10 mouse cellular contexts compared by ENCODE assay signal in the genomic region with DNA sequence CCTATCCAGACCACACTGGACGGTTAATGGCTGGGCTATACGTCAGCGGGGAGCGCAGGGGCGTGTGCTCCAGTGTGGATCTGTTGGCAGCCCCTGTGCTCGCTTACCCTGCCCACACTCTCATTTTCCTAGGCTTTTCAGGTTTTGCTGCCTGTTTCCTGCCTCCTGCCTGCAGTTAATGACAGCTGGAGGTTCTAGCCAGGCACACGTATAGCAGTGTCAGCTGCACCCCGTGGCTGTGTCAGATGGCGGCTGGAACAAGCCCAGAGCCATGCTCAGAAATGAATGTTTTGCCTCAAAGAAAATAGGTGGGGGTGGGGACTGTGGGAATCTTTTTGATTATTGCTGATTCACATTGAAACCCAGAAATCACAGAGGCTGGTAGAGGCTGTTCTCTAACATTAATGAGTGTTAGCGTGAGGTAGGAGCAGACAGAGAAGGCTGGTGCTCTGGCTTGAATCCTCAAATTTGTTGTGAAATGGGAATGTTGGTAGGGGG.
DNase-seq lines count a peak whose midpoint lies in the region; ATAC-seq lines count a peak whose summit lies in the region.
"Had no signal": no experiment of that assay in that cellular context is flagged by ENCODE, and none has a peak within 500 bp of the region (broad histone marks: within the 10 kb centered on the region; RNA-seq: fewer than 3 reads in every experiment).

No protein-coding gene starts in this region.

- H3K9ac ChIP-seq in embryonic facial prominence, embryonic 12.5 days: no peak overlapping the region
- H3K9ac ChIP-seq in kidney, embryonic 16.5 days (replicated peaks; ENCODE audit: low read length): no peak overlapping the region
- H3K9ac ChIP-seq: liver, embryonic 14.5 days had no signal

- DNase-seq in embryonic facial prominence, embryonic 10.5 days (ENCODE audit: low spot score): no peak
- peak; percentile 32 for DNase-seq in right cerebral cortex, adult 18-20 months
- no peak for DNase-seq in right cerebral cortex, postnatal 36 days (ENCODE audit: low spot score in 2 of 2)
- DNase-seq in layer of hippocampus, adult 8-10 months (ENCODE audit: low spot score in 2 of 2): peak; percentile 60 to 70
- DNase-seq in telencephalon, adult 2 months (ENCODE audit: low read depth, low spot score): peak; percentile 39
- no peak for DNase-seq in urinary bladder, postnatal 25 days (ENCODE audit: low spot score)
- DNase-seq: kidney, adult 18-20 months had no signal

- H3K27ac ChIP-seq in embryonic facial prominence, embryonic 12.5 days: peak overlapping the region; percentile 54
- H3K27ac ChIP-seq in embryonic facial prominence, embryonic 10.5 days (replicated peaks): no peak overlapping the region
- H3K27ac ChIP-seq in kidney, embryonic 16.5 days (ENCODE audit: low read length): no peak overlapping the region
- H3K27ac ChIP-seq: liver, embryonic 14.5 days had no signal

- ATAC-seq in embryonic facial prominence, embryonic 12.5 days (ENCODE audit: insufficient number of reproducible peaks, insufficient read depth, low FRiP score, low TSS enrichment): no peak; the same call in 1 of the 2 replicates
- ATAC-seq in kidney, embryonic 16.5 days (ENCODE audit: low FRiP score, low TSS enrichment): no peak

- no peak overlapping the region for H3K4me2 ChIP-seq in embryonic facial prominence, embryonic 12.5 days (replicated peaks)
- no peak overlapping the region for H3K4me2 ChIP-seq in kidney, embryonic 16.5 days (replicated peaks; ENCODE audit: low read depth, low read length)

- no peaks in the 10 kb centered on the region for H3K27me3 ChIP-seq in embryonic facial prominence, embryonic 12.5 days
- no peaks in the 10 kb centered on the region for H3K27me3 ChIP-seq in embryonic facial prominence, embryonic 10.5 days (replicated peaks; ENCODE audit: low read depth, poor library complexity, severe bottlenecking)
- no peaks in the 10 kb centered on the region for H3K27me3 ChIP-seq in kidney, embryonic 16.5 days (ENCODE audit: insufficient read depth, low read length)

- no peak overlapping the region for H3K4me3 ChIP-seq in embryonic facial prominence, embryonic 12.5 days
- H3K4me3 ChIP-seq in embryonic facial prominence, embryonic 10.5 days: no peak overlapping the region
- H3K4me3 ChIP-seq in kidney, embryonic 16.5 days (ENCODE audit: low read length): no peak overlapping the region

- no peaks in the 10 kb centered on the region for H3K9me3 ChIP-seq in embryonic facial prominence, embryonic 12.5 days
- no peaks in the 10 kb centered on the region for H3K9me3 ChIP-seq in embryonic facial prominence, embryonic 10.5 days
- H3K9me3 ChIP-seq in kidney, embryonic 16.5 days (ENCODE audit: low read length): no peaks in the 10 kb centered on the region

- H3K36me3 ChIP-seq in embryonic facial prominence, embryonic 12.5 days: no peaks in the 10 kb centered on the region
- H3K36me3 ChIP-seq in embryonic facial prominence, embryonic 10.5 days (replicated peaks): peaks cover 12% of the 10 kb centered on the region; the same call in 1 of the 2 replicates
- no peaks in the 10 kb centered on the region for H3K36me3 ChIP-seq in kidney, embryonic 16.5 days (ENCODE audit: insufficient read depth, low read length)

- peaks cover 37% of the 10 kb centered on the region for H3K4me1 ChIP-seq in embryonic facial prominence, embryonic 12.5 days
- H3K4me1 ChIP-seq in embryonic facial prominence, embryonic 10.5 days: peaks cover 36% of the 10 kb centered on the region
- peaks cover 29% of the 10 kb centered on the region for H3K4me1 ChIP-seq in kidney, embryonic 16.5 days (ENCODE audit: insufficient read depth, low read length)

- WGBS in embryonic facial prominence, embryonic 12.5 days: 57% methylated on average over 10 of the region's 10 CpGs
- 68% methylated on average over 10 of the region's 10 CpGs for WGBS in embryonic facial prominence, embryonic 10.5 days
- 60% methylated on average over 10 of the region's 10 CpGs for WGBS in kidney, embryonic 16.5 days

Comparison
In these comparisons a context has a peak if more than half of its experiments do, and no peak if none do; other contexts are left out.
1. DNase-seq: peak in right cerebral cortex, adult 18-20 months (single experiment), layer of hippocampus, adult 8-10 months (2 of 2) and telencephalon, adult 2 months (single experiment); none in embryonic facial prominence, embryonic 10.5 days (single experiment), right cerebral cortex, postnatal 36 days (0 of 2) and urinary bladder, postnatal 25 days (single experiment).